Mouse (Mus musculus) midbrain, embryonic 13.5 days (tissue): ENCODE results near the gene Pex3. TPM values are rescaled to one million over a fixed set of nuclear protein-coding genes. Genes with fewer than 3 reads are reported as not detected.

Source experiments
- ATAC-seq: fragments of 200-750 bp; cut with Nextera tagmentation; 2 replicates; pipeline ENCODE4 v1.8.0; 2017; ENCODE audit warnings: mild to moderate bottlenecking, moderate TSS enrichment, moderate library complexity
- H3K27ac ChIP-seq: fragments of 300-500 bp; sonication (generic); 2 replicates; pipeline ENCODE4 v1.5.1; 2015; ENCODE audit warnings: inconsistent platforms, mild to moderate bottlenecking, moderate library complexity
- H3K27me3 ChIP-seq: fragments of 300-500 bp; sonication (generic); 2 replicates; pipeline ENCODE4 v1.6.1; 2015; ENCODE audit warnings: mild to moderate bottlenecking, inconsistent platforms
- H3K36me3 ChIP-seq: fragments of 300-500 bp; sonication (generic); 2 replicates; pipeline ENCODE4 v1.6.1; 2015; ENCODE audit warnings: mild to moderate bottlenecking, inconsistent platforms
- H3K4me1 ChIP-seq: fragments of 300-500 bp; sonication (generic); replicated peaks from 2 replicates; pipeline ENCODE4 v1.6.1; 2015; ENCODE audit warnings: inconsistent platforms
- H3K4me2 ChIP-seq: fragments of 300-500 bp; sonication (generic); replicated peaks from 2 replicates; pipeline ENCODE4 v1.6.1; 2015; ENCODE audit warnings: moderate library complexity, mild to moderate bottlenecking, inconsistent platforms
- H3K4me3 ChIP-seq: fragments of 300-500 bp; sonication (generic); replicated peaks from 2 replicates; pipeline ENCODE4 v1.5.1; 2015; ENCODE audit warnings: mild to moderate bottlenecking, inconsistent platforms
- H3K9ac ChIP-seq: fragments of 300-500 bp; sonication (generic); replicated peaks from 2 replicates; pipeline ENCODE4 v1.6.1; 2015; ENCODE audit warnings: mild to moderate bottlenecking, inconsistent platforms
- H3K9me3 ChIP-seq: fragments of 300-500 bp; sonication (generic); 2 replicates; pipeline ENCODE4 v1.6.1; 2016; ENCODE audit warnings: mild to moderate bottlenecking, inconsistent platforms
- WGBS: fragments of 180-500 bp; shearing (Covaris S2); methylation state at CpG from one replicate; pipeline ENCODE4 v1.1.7; 2015; 5-methylcytosine and 5-hydroxymethylcytosine counted together
- polyA plus RNA-seq: library from polyadenylated mRNA; unstranded; fragments of >200 nt; fragmentation: Nextera tagmentation; extraction: Ambion mirVana; gene quantifications from 2 replicates; pipeline ENCODE4 v1.2.1, GENCODE M21; 2015

Gene Pex3
- polyA plus RNA-seq, 1 experiment from 2014 or later = 23.3 TPM

DNA sequence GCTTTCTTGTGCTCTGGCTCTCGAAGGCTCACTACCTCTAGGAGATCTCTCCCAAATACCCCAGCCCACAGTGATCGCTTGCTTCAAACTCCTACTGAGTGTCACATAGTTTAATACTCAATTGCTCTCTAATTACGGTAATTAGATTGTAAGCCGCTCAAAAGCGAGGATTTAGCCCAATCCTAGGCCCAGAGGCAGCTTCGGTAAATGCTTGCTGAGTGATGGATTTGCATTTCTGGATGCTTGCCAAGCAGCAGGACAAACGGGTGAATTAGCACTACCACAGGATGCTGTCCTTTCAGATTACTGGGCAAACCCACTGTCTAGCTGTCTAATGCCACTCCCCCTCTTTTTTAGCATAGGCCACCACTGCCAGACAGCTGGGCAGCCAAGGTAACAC lies 16.9 kb upstream of the Pex3 start:
- Histone ChIP-seq H3K4me3 (no peak overlapping the region), H3K4me2 (no peak overlapping the region), H3K27ac (no peak overlapping the region), H3K4me1 (peaks cover 20% of the 10 kb centered on the region), H3K9me3 (no peaks in the 10 kb centered on the region), H3K9ac (no peak overlapping the region), H3K36me3 (no peaks in the 10 kb centered on the region), H3K27me3 (peaks cover 48% of the 10 kb centered on the region)
- 25% methylated on average over 7 of the region's 7 CpGs for WGBS
- peak; percentile 89 for ATAC-seq

DNA sequence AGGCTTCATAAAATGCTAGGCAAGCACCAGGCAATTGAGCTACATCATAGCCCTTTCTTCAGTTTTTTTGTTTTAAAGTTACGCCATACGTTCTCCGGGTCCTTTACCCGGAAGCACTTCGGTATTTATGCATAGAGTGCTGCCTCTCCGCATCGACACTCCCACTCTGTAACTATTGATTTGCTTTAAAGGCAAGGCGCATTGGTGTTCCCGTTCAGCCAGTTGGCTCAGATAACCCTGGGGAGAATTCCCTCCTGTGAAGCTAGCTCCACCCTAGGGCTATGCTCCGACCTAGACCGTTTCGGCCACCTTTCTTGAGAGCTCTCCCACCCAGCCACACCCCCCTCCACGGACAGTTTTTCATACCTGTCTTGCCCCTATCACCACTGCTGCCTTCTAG lies 13.5 kb upstream of the Pex3 start:
- Histone ChIP-seq H3K4me1 (peaks cover 21% of the 10 kb centered on the region), H3K4me2 (no peak overlapping the region), H3K9me3 (no peaks in the 10 kb centered on the region), H3K36me3 (peaks cover 7% of the 10 kb centered on the region; the same call in 1 of the 2 replicates), H3K27ac (no peak overlapping the region), H3K27me3 (peaks cover 29% of the 10 kb centered on the region), H3K9ac (no peak overlapping the region), H3K4me3 (no peak overlapping the region)
- ATAC-seq = no peak
- WGBS = 72% methylated on average over 13 of the region's 13 CpGs

DNA sequence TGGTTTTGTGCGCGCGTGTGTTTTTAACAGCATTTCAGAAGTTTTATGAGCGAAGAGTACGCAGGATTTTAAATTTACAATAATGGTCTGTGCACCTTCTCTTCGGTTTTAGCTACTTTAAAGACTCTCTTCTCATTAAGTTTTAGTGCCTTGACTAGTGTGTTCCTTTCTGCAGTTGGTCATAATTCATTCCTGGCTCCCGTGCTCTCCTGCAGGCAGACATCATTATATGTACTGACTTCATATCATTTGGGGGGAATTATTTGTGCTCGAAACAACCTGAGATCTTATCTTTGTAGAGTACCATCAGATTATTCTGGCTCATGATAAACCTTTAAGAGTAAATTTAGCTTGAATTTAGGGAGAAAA lies 12.1 kb upstream of the Pex3 start:
- WGBS = 68% methylated on average over 8 of the region's 8 CpGs
- H3K4me2 ChIP-seq = peak overlapping the region; percentile 51
- peaks cover 9% of the 10 kb centered on the region; the same call in 1 of the 2 replicates for H3K36me3 ChIP-seq
- peaks cover 10% of the 10 kb centered on the region for H3K4me1 ChIP-seq
- no peak overlapping the region for H3K27ac ChIP-seq
- ATAC-seq = no peak
- H3K9me3 ChIP-seq = no peaks in the 10 kb centered on the region
- H3K9ac ChIP-seq = no peak overlapping the region
- peaks cover 28% of the 10 kb centered on the region for H3K27me3 ChIP-seq
- H3K4me3 ChIP-seq = peak overlapping the region; percentile 22

DNA sequence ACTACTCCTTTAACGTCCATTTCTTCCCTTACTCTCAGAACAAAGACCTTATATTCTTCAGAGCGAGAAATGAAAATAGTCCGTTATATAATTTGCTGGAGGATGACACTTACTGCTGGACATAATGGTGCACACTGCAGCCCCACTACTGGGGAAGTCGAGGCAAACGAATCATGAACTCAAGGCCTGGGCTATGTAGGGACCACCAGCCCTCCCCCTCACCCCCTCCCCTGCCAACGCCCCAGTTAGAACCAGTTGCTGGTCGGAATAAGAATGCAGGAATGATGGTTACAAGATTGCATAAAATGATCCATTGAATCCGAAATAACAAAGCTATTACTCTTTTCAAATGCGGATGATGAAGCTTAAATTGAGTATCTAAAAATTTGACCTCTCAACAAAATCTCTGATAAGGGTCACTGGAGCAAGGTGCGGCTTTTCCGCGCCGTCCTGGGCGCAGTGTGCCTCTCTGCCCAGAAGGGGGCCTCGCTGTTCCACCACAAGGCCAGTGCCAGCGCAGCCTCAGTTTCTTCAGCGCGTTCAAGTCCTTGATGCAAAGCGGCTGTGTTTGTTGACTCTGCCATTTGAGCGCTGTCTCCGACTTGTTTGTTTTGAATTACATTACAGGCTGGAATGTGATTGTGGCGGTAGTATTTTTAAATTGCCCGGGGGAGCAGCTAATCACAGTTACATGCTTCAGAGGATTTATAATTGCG lies 11.6 kb upstream of the Pex3 start:
- H3K9me3 ChIP-seq = no peaks in the 10 kb centered on the region
- peak; percentile 83 for ATAC-seq
- H3K27me3 ChIP-seq = peaks cover 28% of the 10 kb centered on the region
- peaks cover 9% of the 10 kb centered on the region; the same call in 1 of the 2 replicates for H3K36me3 ChIP-seq
- H3K27ac ChIP-seq = no peak overlapping the region
- H3K4me1 ChIP-seq = peaks cover 5% of the 10 kb centered on the region; the same call in 1 of the 2 replicates
- 29% methylated on average over 24 of the region's 24 CpGs for WGBS
- no peak overlapping the region for H3K9ac ChIP-seq
- H3K4me2 ChIP-seq = peak overlapping the region; percentile 51
- H3K4me3 ChIP-seq = peak overlapping the region; percentile 22

DNA sequence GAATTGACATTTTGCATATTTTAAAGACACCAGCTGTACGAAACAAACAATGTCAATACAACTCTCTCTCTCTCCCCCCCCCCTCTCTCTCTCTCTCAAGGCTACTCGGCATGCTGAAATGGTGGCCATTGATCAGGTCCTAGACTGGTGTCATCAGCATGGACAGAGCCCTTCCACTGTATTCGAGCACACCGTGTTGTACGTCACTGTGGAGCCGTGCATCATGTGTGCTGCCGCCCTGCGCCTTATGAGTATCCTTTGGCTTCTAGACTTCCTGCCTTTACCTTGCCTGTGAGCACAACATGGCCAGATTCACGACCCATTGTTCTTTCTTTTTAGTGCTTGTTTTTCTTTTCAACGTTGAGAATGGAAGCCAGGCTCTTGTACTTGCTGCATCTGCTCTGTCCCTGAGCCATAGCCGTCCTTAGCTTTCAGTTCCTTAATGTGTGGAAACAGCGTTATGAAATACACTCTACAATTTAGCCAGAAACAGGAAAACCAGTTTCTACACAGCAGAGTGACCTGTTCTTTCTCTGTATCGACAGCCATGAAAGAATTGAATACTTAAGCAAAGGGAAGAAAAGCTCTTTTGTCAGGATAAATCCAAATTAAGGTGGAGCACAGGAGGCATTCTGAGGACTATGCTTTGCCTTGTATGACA lies 7.2 kb upstream of the Pex3 start:
- peaks cover 4% of the 10 kb centered on the region; the same call in 1 of the 2 replicates for H3K4me1 ChIP-seq
- no peaks in the 10 kb centered on the region for H3K9me3 ChIP-seq
- no peak overlapping the region for H3K4me2 ChIP-seq
- H3K4me3 ChIP-seq = no peak overlapping the region
- no peak for ATAC-seq
- no peak overlapping the region for H3K27ac ChIP-seq
- no peaks in the 10 kb centered on the region for H3K27me3 ChIP-seq
- WGBS = 92% methylated on average over 13 of the region's 13 CpGs
- no peak overlapping the region for H3K9ac ChIP-seq
- peaks cover 19% of the 10 kb centered on the region; the same call in 1 of the 2 replicates for H3K36me3 ChIP-seq

DNA sequence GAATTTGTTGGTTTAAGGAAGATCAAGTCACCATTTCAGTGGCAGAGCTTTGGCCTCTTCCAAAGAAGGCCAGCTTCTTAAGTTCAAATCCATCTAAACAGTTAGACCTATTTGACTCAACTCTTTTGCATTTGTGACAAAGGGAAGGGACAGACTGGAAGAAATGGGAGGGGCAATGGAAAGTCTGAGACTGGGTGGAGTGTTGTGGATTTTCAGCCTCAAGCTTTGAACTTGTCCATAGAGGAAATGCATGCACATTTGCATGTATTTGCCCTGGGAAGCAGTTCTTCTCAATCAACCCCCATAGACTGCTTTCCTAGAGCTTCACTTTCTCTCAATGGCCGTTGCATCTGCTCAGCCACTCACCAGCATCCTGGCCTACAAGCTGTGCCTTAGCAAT lies 1.4 kb upstream of the Pex3 start:
- H3K9me3 ChIP-seq = no peaks in the 10 kb centered on the region
- H3K4me3 ChIP-seq = no peak overlapping the region
- H3K27me3 ChIP-seq = no peaks in the 10 kb centered on the region
- peaks cover 12% of the 10 kb centered on the region for H3K4me1 ChIP-seq
- 85% methylated on average over 1 of the region's 1 CpGs for WGBS
- H3K36me3 ChIP-seq = peaks cover 10% of the 10 kb centered on the region; the same call in 1 of the 2 replicates
- ATAC-seq = no peak
- no peak overlapping the region for H3K27ac ChIP-seq
- no peak overlapping the region for H3K9ac ChIP-seq
- H3K4me2 ChIP-seq = no peak overlapping the region

DNA sequence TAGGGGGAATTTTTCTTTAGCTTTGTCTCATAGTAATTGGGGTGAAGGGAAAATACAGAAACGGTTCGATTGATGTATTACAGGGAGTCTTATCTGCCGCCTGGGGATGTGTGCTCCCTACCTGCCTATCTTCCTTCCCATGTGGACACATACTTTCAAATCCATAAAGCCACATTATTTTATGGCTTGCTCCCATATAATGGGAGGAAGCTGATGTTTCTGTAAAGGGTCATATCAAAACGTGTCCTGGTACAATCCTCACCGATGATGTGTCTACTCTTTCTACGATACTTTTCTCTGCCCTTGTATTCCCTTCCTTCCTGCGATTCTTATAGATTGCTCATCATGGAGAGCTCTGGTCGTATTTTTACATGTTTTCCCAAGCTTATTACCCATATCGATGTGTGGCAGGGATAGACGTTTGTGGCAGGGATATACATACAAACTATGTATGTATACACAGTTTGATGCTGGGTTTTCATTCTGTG lies 600 bp upstream of the Pex3 start:
- H3K27ac ChIP-seq = peak overlapping the region; percentile 78; the same call in 1 of the 2 replicates

DNA sequence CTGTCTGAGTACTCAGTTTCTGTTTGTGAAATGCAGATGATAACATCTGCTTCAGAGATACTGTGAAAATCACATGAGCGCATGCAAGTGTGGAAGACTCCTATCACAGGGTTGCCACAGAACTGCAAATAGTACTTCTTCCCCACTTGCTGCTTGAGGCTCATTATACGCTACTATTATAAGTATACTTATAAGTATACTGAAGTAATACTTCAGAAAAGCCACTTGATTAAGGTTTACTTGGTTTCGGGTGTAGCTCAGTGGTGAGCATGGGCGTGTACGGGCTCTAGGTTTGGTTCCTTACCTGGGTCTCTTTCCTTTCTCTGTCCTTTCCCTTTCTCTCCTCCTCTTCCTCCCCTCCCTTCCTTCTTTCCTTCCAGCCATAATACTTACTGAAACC lies 11.2 kb downstream of the Pex3 start:
- no peaks in the 10 kb centered on the region for H3K9me3 ChIP-seq
- no peak overlapping the region for H3K4me2 ChIP-seq
- 94% methylated on average over 5 of the region's 5 CpGs for WGBS
- no peak overlapping the region for H3K4me3 ChIP-seq
- no peaks in the 10 kb centered on the region for H3K4me1 ChIP-seq
- H3K9ac ChIP-seq = no peak overlapping the region
- no peak for ATAC-seq
- H3K27ac ChIP-seq = no peak overlapping the region
- H3K27me3 ChIP-seq = no peaks in the 10 kb centered on the region
- H3K36me3 ChIP-seq = peaks cover 27% of the 10 kb centered on the region

More for the DNA sequence above, 600 bp upstream of the Pex3 start:
- Histone ChIP-seq H3K4me2 (peak overlapping the region; percentile 73), H3K9ac (peak overlapping the region; percentile 84), H3K9me3 (no peaks in the 10 kb centered on the region), H3K27me3 (no peaks in the 10 kb centered on the region), H3K4me3 (peak overlapping the region; percentile 80), H3K36me3 (peaks cover 6% of the 10 kb centered on the region; the same call in 1 of the 2 replicates), H3K4me1 (peaks cover 12% of the 10 kb centered on the region)
- ATAC-seq = peak; percentile 43
- whole genome bisulfite sequencing = 32% methylated on average over 10 of the region's 10 CpGs

DNA sequence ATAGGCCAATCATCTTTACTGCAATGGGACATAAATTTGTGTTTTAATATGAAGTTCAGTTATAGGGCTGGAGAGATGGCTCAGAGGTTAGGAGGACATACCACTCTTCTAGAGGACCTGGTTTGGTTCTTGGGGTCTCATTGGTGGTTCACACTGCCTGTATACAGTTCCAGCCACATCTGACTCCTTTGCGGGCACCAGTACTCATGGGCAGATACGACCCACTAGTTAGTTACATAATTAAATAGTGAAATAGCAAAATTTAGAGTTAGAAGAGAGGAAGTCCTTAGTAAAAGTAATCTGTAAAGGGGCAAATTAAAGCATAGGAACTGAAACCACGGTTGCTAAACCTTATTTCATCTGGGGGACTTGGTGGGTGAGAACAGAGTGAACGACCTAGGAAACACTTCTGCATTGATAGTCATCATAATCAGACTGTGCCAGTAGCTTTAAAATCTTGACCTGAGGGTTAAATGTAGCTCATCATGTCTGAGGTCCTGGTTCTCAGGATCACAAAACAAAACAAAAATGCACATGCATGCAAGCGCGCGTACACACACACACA lies 13.1 kb downstream of the Pex3 start:
- Histone ChIP-seq H3K27me3 (no peaks in the 10 kb centered on the region), H3K27ac (no peak overlapping the region), H3K36me3 (peaks cover 30% of the 10 kb centered on the region), H3K4me1 (no peaks in the 10 kb centered on the region), H3K4me2 (no peak overlapping the region), H3K9ac (no peak overlapping the region), H3K4me3 (no peak overlapping the region), H3K9me3 (no peaks in the 10 kb centered on the region)
- ATAC-seq = no peak
- 91% methylated on average over 7 of the region's 7 CpGs for WGBS

DNA sequence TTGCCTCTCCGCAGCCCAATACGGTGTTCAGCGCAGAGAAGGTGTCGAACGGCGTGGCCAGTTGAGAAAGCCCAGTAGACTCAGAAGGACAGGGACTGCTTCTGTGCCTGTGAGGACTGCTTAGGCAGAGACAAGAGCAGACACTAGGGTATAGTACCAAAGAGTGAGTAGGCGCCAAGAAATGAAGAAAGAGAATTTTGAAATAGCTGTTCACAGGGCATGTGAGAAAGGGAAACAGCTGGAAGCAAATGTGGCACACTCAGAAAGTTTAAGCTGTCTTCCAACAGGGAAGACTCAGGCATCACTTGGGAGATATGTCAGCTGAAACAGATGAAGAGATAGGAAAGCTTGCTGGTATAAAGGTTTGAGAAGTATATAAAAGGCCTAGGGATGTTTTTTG lies 16.2 kb downstream of the Pex3 start:
- no peaks in the 10 kb centered on the region for H3K4me1 ChIP-seq
- no peaks in the 10 kb centered on the region for H3K27me3 ChIP-seq
- no peak overlapping the region for H3K4me2 ChIP-seq
- no peak overlapping the region for H3K9ac ChIP-seq
- H3K27ac ChIP-seq = no peak overlapping the region
- no peak for ATAC-seq
- WGBS = 97% methylated on average over 7 of the region's 7 CpGs
- no peaks in the 10 kb centered on the region for H3K9me3 ChIP-seq
- no peak overlapping the region for H3K4me3 ChIP-seq
- peaks cover 38% of the 10 kb centered on the region for H3K36me3 ChIP-seq

DNA sequence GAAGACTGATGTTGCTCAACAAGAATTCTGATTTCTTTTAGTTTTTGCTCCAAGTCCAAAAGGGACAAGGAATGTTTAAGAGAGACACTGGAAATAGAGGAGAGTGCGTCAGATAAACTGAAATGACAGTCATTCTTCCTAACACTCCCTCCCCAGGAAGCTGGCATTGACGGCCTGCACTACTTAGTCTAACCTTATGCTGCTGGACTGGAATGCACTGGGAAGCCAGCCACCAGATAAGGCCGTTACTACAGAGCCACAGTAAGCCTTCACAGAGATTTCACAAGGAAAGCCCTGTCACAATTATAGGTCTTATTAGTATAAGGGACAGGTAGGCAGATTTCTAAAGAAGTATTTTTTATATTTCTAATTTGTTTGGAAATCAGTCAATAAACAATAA lies 18.2 kb downstream of the Pex3 start:
- 89% methylated on average over 3 of the region's 3 CpGs for WGBS
- Histone ChIP-seq H3K4me1 (no peaks in the 10 kb centered on the region), H3K36me3 (peaks cover 45% of the 10 kb centered on the region), H3K27ac (no peak overlapping the region), H3K4me3 (no peak overlapping the region), H3K9me3 (no peaks in the 10 kb centered on the region), H3K27me3 (no peaks in the 10 kb centered on the region), H3K4me2 (no peak overlapping the region), H3K9ac (no peak overlapping the region)
- no peak for ATAC-seq

DNA sequence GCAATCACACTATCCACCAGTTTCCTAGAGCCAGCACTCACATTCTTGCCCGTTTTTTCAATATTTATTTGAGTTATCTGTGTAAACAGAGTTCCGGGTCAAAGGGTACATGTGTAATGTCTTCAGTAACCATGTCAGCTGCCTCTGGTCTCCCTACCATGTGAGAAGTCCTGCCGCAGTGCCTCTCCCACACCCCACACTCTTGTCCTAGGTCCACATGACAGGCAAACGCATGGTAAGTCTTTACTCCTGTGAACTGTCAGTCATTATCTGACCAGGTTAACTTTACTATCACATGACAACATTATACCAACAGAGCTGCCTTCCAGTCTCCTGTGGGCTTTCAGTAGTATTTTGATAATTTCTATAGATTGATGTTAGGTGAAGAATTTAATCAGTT lies 24.8 kb downstream of the Pex3 start:
- Histone ChIP-seq H3K4me1 (no peaks in the 10 kb centered on the region), H3K27ac (no peak overlapping the region), H3K4me3 (no peak overlapping the region), H3K36me3 (peaks cover 44% of the 10 kb centered on the region), H3K9me3 (no peaks in the 10 kb centered on the region), H3K27me3 (no peaks in the 10 kb centered on the region), H3K9ac (no peak overlapping the region), H3K4me2 (no peak overlapping the region)
- WGBS = 88% methylated on average over 4 of the region's 4 CpGs
- ATAC-seq = no peak
